Mouse (Mus musculus) heart, postnatal 0 days (tissue): ENCODE results near the gene Gpr157.

Source experiments
- CTCF ChIP-seq: IDR thresholded peaks from 2 replicates; pipeline ENCODE4 v1.5.1; 2016; ENCODE audit warnings: antibody characterized with exemption, control low read depth, low read depth
- EP300 ChIP-seq: IDR thresholded peaks from 2 replicates; pipeline ENCODE4 v1.6.1; 2016; ENCODE audit warnings: antibody characterized with exemption, low read depth

DNA sequence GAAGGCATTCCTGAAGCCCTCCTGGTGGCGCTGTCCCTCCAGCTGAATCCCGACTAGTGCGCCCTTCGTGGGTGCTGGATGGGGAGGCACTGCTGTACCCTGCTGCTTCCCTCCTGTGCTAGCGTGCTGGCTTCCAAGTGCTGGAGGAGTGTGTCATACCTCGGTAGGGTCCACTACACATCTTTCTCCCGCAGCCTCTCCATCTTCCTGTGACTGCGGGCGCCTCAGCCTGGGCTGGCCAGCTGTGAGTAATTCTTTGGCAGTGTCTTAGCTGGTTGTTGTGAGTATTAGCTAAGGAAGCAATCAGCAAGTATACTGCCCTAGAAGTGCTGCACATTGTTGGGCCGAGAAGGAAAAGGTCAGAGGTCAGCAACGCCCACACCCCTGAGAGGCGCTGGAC lies 18.9 kb upstream of the Gpr157 start:
- TF ChIP-seq CTCF = no peak
- no peak for TF ChIP-seq EP300
